Mouse (Mus musculus) CD4-positive, CD25-positive, alpha-beta regulatory T cell, adult 2 months (primary cell): ENCODE data around the gene Mrgprb8.
"Not testable (repeated sequence)": the region's sequence is repeated elsewhere in the genome, so short reads cannot be mapped to it uniquely, and the experiment has no call there.

Source experiments
- DNase-seq: peaks from one replicate; pipeline ENCODE4 v3.0.0-alpha.2; 2012; ENCODE audit warnings: low read depth, low spot score

The Mrgprb8 gene

GRCm38 (mm10) chr7:48388226-48388625 is at the start of gene Mrgprb8:
Gene Mrgprb8 (plus strand): TSS chr7:48388526.
- DNase-seq: no peak

GRCm38 (mm10) chr7:48435936-48436335 is 47.6 kb downstream of the Mrgprb8 start:
- not testable (repeated sequence) for DNase-seq

- DNase-seq: no peak
Measured at GRCm38 (mm10) chr7:48436581-48436980, 48.3 kb downstream of the Mrgprb8 start.
